Mouse (Mus musculus) testis, adult 2 months (tissue): ENCODE data around the gene Hmbs. TPM values are rescaled to one million over a fixed set of nuclear protein-coding genes. Genes with fewer than 3 reads are reported as not detected.
"Not testable (repeated sequence)": the region's sequence is repeated elsewhere in the genome, so short reads cannot be mapped to it uniquely, and the experiment has no call there.

Experiments
- H3K27ac ChIP-seq: fragments of 200-500 bp; 2 replicates; pipeline ENCODE4 v1.5.1; 2012; ENCODE audit warnings: low read depth, low read length; ENCODE audit not compliant: control insufficient read depth, insufficient read depth
- H3K27me3 ChIP-seq: fragments of 200-500 bp; 2 replicates; pipeline ENCODE4 v1.6.1; 2012; ENCODE audit warnings: mild to moderate bottlenecking, low read length, moderate library complexity; ENCODE audit not compliant: control insufficient read depth, insufficient read depth
- H3K36me3 ChIP-seq: fragments of 200-500 bp; 2 replicates; pipeline ENCODE4 v1.6.1; 2012; ENCODE audit warnings: mild to moderate bottlenecking, low read length; ENCODE audit not compliant: control insufficient read depth, insufficient read depth
- H3K4me1 ChIP-seq: fragments of 200-500 bp; 2 replicates; pipeline ENCODE4 v1.6.1; 2012; ENCODE audit warnings: low read length; ENCODE audit not compliant: control insufficient read depth, insufficient read depth
- H3K4me3 ChIP-seq: fragments of 200-500 bp; 2 replicates; pipeline ENCODE4 v1.5.1; 2012; ENCODE audit warnings: low read depth, mild to moderate bottlenecking, low read length, moderate library complexity, mixed read lengths; ENCODE audit not compliant: control insufficient read depth
- CTCF ChIP-seq: fragments of 200-500 bp; IDR thresholded peaks from 2 replicates; pipeline ENCODE4 v1.5.1; 2012; ENCODE audit warnings: low read depth, mild to moderate bottlenecking, inconsistent platforms, low read length, moderate library complexity; ENCODE audit not compliant: control insufficient read depth, insufficient read depth, insufficient replicate concordance
- POLR2A ChIP-seq: fragments of 200-500 bp; IDR thresholded peaks from 2 replicates; pipeline ENCODE4 v1.6.1; 2012; ENCODE audit warnings: low read depth, mild to moderate bottlenecking, inconsistent platforms, low read length, moderate library complexity; ENCODE audit not compliant: control insufficient read depth
- polyA plus RNA-seq: library from polyadenylated mRNA; depleted of rRNA; stranded (reverse); fragments of >200 nt; gene quantifications from 2 replicates; pipeline ENCODE4 v1.2.3, GENCODE M21; 2012

Hmbs gene
- polyA plus RNA-seq, 1 experiment, result 18.2 TPM

GRCm38 (mm10) chr9:44311136-44312134, 32.6 kb downstream of the Hmbs start:
- H3K36me3 ChIP-seq, result no peaks in the 10 kb centered on the region; the same call in 1 of the 2 replicates
- TF ChIP-seq CTCF (no peak), POLR2A (no peak)
- H3K27ac ChIP-seq, result no peak overlapping the region
- no peaks in the 10 kb centered on the region; the same call in 1 of the 2 replicates for H3K4me1 ChIP-seq
- H3K4me3 ChIP-seq, result no peak overlapping the region
- no peaks in the 10 kb centered on the region for H3K27me3 ChIP-seq

- no peak overlapping the region for H3K27ac ChIP-seq
- no peak overlapping the region for H3K4me3 ChIP-seq
- no peaks in the 10 kb centered on the region; the same call in 1 of the 2 replicates for H3K36me3 ChIP-seq
- TF ChIP-seq CTCF (no peak), POLR2A (no peak)
- H3K27me3 ChIP-seq, result no peaks in the 10 kb centered on the region
- peaks cover 1% of the 10 kb centered on the region; the same call in 1 of the 2 replicates for H3K4me1 ChIP-seq
These were observed 33.3 kb downstream of the Hmbs start for GRCm38 (mm10) chr9:44310750-44311135.

GRCm38 (mm10) chr9:44309756-44310155, 34.3 kb downstream of the Hmbs start:
- Histone ChIP-seq H3K36me3 (no peaks in the 10 kb centered on the region), H3K4me1 (peaks cover 2% of the 10 kb centered on the region; the same call in 1 of the 2 replicates), H3K27ac (no peak overlapping the region), H3K27me3 (no peaks in the 10 kb centered on the region), H3K4me3 (no peak overlapping the region)
- TF ChIP-seq POLR2A (no peak), CTCF (no peak)

- Histone ChIP-seq H3K4me1 (peaks cover 4% of the 10 kb centered on the region), H3K27me3 (no peaks in the 10 kb centered on the region), H3K36me3 (no peaks in the 10 kb centered on the region; the same call in 1 of the 2 replicates), H3K27ac (no peak overlapping the region), H3K4me3 (no peak overlapping the region)
- no peak for TF ChIP-seq CTCF
- no peak for TF ChIP-seq POLR2A
These were observed 36.8 kb downstream of the Hmbs start for GRCm38 (mm10) chr9:44307248-44307647.

DNA sequence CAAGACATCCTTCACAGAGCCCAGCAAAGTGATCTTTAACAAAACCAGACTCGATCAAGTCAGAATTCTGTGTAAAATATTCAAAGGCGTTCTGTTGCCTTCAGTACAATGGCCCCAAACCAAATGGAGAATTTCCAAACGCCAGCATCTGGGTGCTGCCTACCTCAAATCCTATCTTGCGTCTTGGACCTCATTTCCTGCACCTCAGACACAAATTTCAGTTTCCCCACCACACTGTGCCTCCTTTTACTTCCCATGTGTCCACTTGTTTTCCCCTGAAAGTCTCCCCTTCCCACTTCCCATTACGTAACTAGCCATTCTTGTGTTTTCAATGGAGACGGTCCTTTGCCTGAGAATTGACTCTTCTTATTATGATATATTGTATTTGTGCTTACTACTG, 37.5 kb downstream of the Hmbs start:
- Histone ChIP-seq H3K4me1 (peaks cover 4% of the 10 kb centered on the region), H3K36me3 (no peaks in the 10 kb centered on the region; the same call in none of the 2 replicates), H3K27me3 (no peaks in the 10 kb centered on the region), H3K4me3 (no peak overlapping the region), H3K27ac (no peak overlapping the region)
- TF ChIP-seq POLR2A (no peak), CTCF (no peak)

DNA sequence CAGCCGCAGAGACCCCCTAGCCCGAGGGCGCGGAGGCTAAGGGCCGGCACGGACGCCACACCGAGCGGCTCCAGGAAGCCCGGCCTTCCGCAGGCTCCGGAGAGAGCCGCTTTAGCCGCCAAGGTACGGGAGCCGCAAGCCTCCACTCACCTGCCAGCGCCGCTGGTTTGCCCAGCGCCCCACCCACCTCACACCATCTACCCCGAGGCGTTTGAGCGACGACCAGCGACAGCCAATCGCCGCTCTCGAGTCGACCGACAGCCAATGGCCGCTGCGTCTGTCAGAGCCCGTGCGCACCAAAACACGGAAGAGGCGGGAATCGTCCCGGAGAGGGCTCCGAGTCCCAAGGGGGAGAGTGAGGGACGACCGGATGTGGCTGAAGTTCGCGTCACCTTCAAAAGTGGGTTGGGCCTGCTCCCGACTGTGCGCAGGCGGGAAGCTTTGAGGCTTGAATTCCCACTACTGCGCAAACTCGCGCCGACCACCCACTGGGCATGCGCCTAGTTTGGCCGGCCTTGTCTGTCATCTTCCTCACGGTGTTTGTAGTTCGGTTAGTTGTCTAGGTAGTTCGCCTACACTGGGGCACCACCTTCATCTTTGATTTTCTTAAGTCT, 38.5 kb downstream of the Hmbs start, which contains the start of gene Hinfp:
Gene Hinfp, minus strand, starts transcription at position 206 of the 614 bp plus-strand sequence.
- Histone ChIP-seq H3K4me3 (peak within 1 kb of the TSS; percentile 98), H3K27ac (peak within 1 kb of the TSS; percentile 93), H3K36me3 (no peaks in the 10 kb centered on the region; the same call in none of the 2 replicates), H3K27me3 (no peaks in the 10 kb centered on the region), H3K4me1 (peaks cover 4% of the 10 kb centered on the region)
- TF ChIP-seq POLR2A, result peak; percentile 72
- TF ChIP-seq CTCF, result no peak

- H3K27ac ChIP-seq, H3K4me1 ChIP-seq, H3K27me3 ChIP-seq, H3K4me3 ChIP-seq, H3K36me3 ChIP-seq: not testable (repeated sequence)
These were observed 44.0 kb downstream of the Hmbs start for GRCm38 (mm10) chr9:44300001-44300400.
